Mouse (Mus musculus) CH12.LX (cell line): ENCODE measurements around the gene Cnn2. TPM values are rescaled to one million over a fixed set of nuclear protein-coding genes. Genes with fewer than 3 reads are reported as not detected.

ENCODE experiments used
- DNase-seq: peaks from one replicate; pipeline ENCODE4 v3.0.0-alpha.2; 2013; ENCODE audit errors: extremely low read depth
- H3K27ac ChIP-seq: 2 replicates; pipeline ENCODE4 v1.5.1; 2012; ENCODE audit warnings: low read depth, mild to moderate bottlenecking, control low read depth, moderate library complexity; ENCODE audit not compliant: insufficient read depth
- H3K27me3 ChIP-seq: replicated peaks from 2 replicates; pipeline ENCODE3; 2012; ENCODE audit warnings: inconsistent platforms
- H3K36me3 ChIP-seq, 2 experiments: replicated peaks in 1 of 2; 2 replicates each; pipeline versions ENCODE3 to v1.6.1; 2012; ENCODE audit warnings: inconsistent platforms in 1 of 2, low read length in 1 of 2, mild to moderate bottlenecking in 1 of 2, mixed read lengths in 1 of 2, moderate library complexity in 1 of 2; ENCODE audit not compliant: control insufficient read depth in 1 of 2, insufficient read depth in 1 of 2
- H3K4me1 ChIP-seq, 2 experiments: 2 replicates each; pipeline ENCODE4 v1.6.1; 2012; ENCODE audit warnings: inconsistent platforms in 1 of 2, moderate library complexity in 1 of 2; ENCODE audit not compliant: insufficient read depth in 2 of 2, control insufficient read depth in 1 of 2
- H3K4me2 ChIP-seq: 2 replicates; pipeline ENCODE4 v1.6.1; 2012; ENCODE audit warnings: low read depth, mild to moderate bottlenecking, control low read depth; ENCODE audit not compliant: poor library complexity, insufficient read depth, severe bottlenecking
- H3K4me3 ChIP-seq, 3 experiments: fragments of 150-350 bp in 1 of 3; sonication (generic) in 1 of 3; replicated peaks in 1 of 3; 2 replicates each; pipeline versions ENCODE3 to v1.5.1; 2011 to 2012; ENCODE audit warnings: low read depth in 2 of 3, low read length in 2 of 3, mild to moderate bottlenecking in 2 of 3, moderate library complexity in 2 of 3, control low read depth in 1 of 3, improper control_type of control experiment in 1 of 3, inconsistent platforms in 1 of 3, mixed read lengths in 1 of 3; ENCODE audit not compliant: poor library complexity in 1 of 3
- H3K79me2 ChIP-seq: replicated peaks from 2 replicates; pipeline ENCODE4 v1.6.1; 2012; ENCODE audit warnings: mild to moderate bottlenecking, moderate library complexity; ENCODE audit not compliant: control insufficient read depth, poor library complexity, insufficient read depth, severe bottlenecking; ENCODE audit errors: extremely low read depth
- H3K9ac ChIP-seq: 2 replicates; pipeline ENCODE4 v1.6.1; 2012; ENCODE audit warnings: low read depth, mild to moderate bottlenecking, control low read depth, moderate library complexity; ENCODE audit not compliant: insufficient read depth
- H3K9me3 ChIP-seq: replicated peaks from 2 replicates; pipeline ENCODE3; 2012; ENCODE audit warnings: low read length, inconsistent platforms, mixed read lengths
- CHD2 ChIP-seq: IDR thresholded peaks from 2 replicates; pipeline ENCODE4 v1.6.1; 2011; ENCODE audit warnings: low read length, improper control_type of control experiment
- CTCF ChIP-seq, 2 experiments: IDR thresholded peaks in 1 of 2; conservative IDR thresholded peaks in 1 of 2; 2 replicates each; pipeline ENCODE4 v1.5.1; 2011 to 2012; ENCODE audit warnings: low read depth in 2 of 2, low read length in 2 of 2, improper control_type of control experiment in 1 of 2, inconsistent platforms in 1 of 2, mild to moderate bottlenecking in 1 of 2, moderate library complexity in 1 of 2
- E2F4 ChIP-seq: IDR thresholded peaks from 2 replicates; pipeline ENCODE4 v1.6.1; 2011; ENCODE audit warnings: low read depth, low read length, improper control_type of control experiment; ENCODE audit not compliant: insufficient replicate concordance
- EP300 ChIP-seq: IDR thresholded peaks from 2 replicates; pipeline ENCODE4 v1.6.1; 2011; ENCODE audit warnings: low read length, improper control_type of control experiment
- ETS1 ChIP-seq: conservative IDR thresholded peaks from 2 replicates; pipeline ENCODE4 v1.6.1; 2012; ENCODE audit warnings: low read depth, mild to moderate bottlenecking, inconsistent platforms, low read length, improper control_type of control experiment, moderate library complexity
- GABPA ChIP-seq: IDR thresholded peaks from 2 replicates; pipeline ENCODE4 v1.6.1; 2012; ENCODE audit warnings: low read depth, low read length, improper control_type of control experiment, inconsistent platforms; ENCODE audit not compliant: insufficient replicate concordance
- JUND ChIP-seq: conservative IDR thresholded peaks from 2 replicates; pipeline ENCODE4 v1.6.1; 2011; ENCODE audit warnings: low read depth, low read length, improper control_type of control experiment
- KAT2A ChIP-seq: IDR thresholded peaks from 2 replicates; pipeline ENCODE4 v1.6.1; 2012; ENCODE audit warnings: low read length, improper control_type of control experiment, inconsistent platforms; ENCODE audit not compliant: insufficient replicate concordance
- MEF2A ChIP-seq: IDR thresholded peaks from 2 replicates; pipeline ENCODE4 v1.6.1; 2014; ENCODE audit warnings: low read depth, mild to moderate bottlenecking, inconsistent platforms, low read length, improper control_type of control experiment, borderline replicate concordance
- MXI1 ChIP-seq: IDR thresholded peaks from 2 replicates; pipeline ENCODE4 v1.6.1; 2011; ENCODE audit warnings: mild to moderate bottlenecking, low read depth, low read length, improper control_type of control experiment
- NELFE ChIP-seq: IDR thresholded peaks from 2 replicates; pipeline ENCODE4 v1.6.1; 2011; ENCODE audit warnings: low read depth, low read length, improper control_type of control experiment
- PAX5 ChIP-seq: IDR thresholded peaks from 2 replicates; pipeline ENCODE4 v1.6.1; 2012; ENCODE audit warnings: low read length, inconsistent platforms, mixed read lengths
- SIN3A ChIP-seq: IDR thresholded peaks from 2 replicates; pipeline ENCODE4 v1.6.1; 2012; ENCODE audit warnings: low read length, improper control_type of control experiment, inconsistent platforms
- SMC3 ChIP-seq: IDR thresholded peaks from 2 replicates; pipeline ENCODE4 v1.6.1; 2011; ENCODE audit warnings: low read depth, low read length, improper control_type of control experiment
- UBTF ChIP-seq: IDR thresholded peaks from 2 replicates; pipeline ENCODE4 v1.6.1; 2012; ENCODE audit warnings: low read depth, mild to moderate bottlenecking, inconsistent platforms, low read length, improper control_type of control experiment, moderate library complexity
- USF2 ChIP-seq: conservative IDR thresholded peaks from 2 replicates; pipeline ENCODE4 v1.6.1; 2011; ENCODE audit warnings: low read depth, low read length, improper control_type of control experiment
- ZC3H11A ChIP-seq: IDR thresholded peaks from 2 replicates; pipeline ENCODE4 v1.6.1; 2012; ENCODE audit warnings: low read depth, mild to moderate bottlenecking, inconsistent platforms, low read length, improper control_type of control experiment
- ZKSCAN1 ChIP-seq: IDR thresholded peaks from 2 replicates; pipeline ENCODE4 v1.6.1; 2012; ENCODE audit warnings: low read depth, inconsistent platforms, low read length, improper control_type of control experiment, borderline replicate concordance
- ZMIZ1 ChIP-seq: IDR thresholded peaks from 2 replicates; pipeline ENCODE4 v1.6.1; 2012; ENCODE audit warnings: low read depth, mild to moderate bottlenecking, inconsistent platforms, low read length, improper control_type of control experiment
- dilution Hi-C: fragments of 300-500 bp; cut with MboI; formaldehyde crosslinking; loops from 2 replicates; pipeline ENCODE4 v1.14.3; 2020; ENCODE audit warnings: low sequenced_read_pairs; ENCODE audit not compliant: extremely low pct_unique_long_range_greater_than_20kb, extremely low pct_ligation_motif_present
- in situ Hi-C: fragments of 300-500 bp; cut with MboI; formaldehyde crosslinking; loops from 3 replicates; pipeline ENCODE4 v1.14.3; 2019; ENCODE audit warnings: low sequenced_read_pairs, low pct_ligation_motif_present, low pct_unique_long_range_greater_than_20kb, mixed read lengths
- polyA plus RNA-seq: library from polyadenylated mRNA; unstranded; fragments of >175 nt; gene quantifications from 2 replicates; pipeline ENCODE4 v1.2.1, GENCODE M21; 2012; ENCODE audit warnings: low read depth; ENCODE audit not compliant: insufficient read length
- total RNA-seq, 2 experiments: library from RNA; depleted of rRNA; stranded (reverse); fragments of 300-350 nt in 1 of 2; fragments of >200 nt in 1 of 2; gene quantifications; 2 replicates each; pipeline ENCODE4 v1.2.3; 2012 to 2014

Cnn2 gene
- total and polyA plus RNA-seq, 3 experiments: 26.9 to 62.7 (median 49.0) TPM

- in situ Hi-C loops: no loop called here
- H3K27ac ChIP-seq: no peak overlapping the region
- H3K4me3 ChIP-seq: no peak overlapping the region
- DNase-seq: no peak
- 0 out of 4 replicates have a peak, but pooled peaks cover 0 to 3% of the 10 kb centered on the region in 2 experiments for H3K4me1 ChIP-seq
- dilution Hi-C loops: no loop called here
- H3K36me3 ChIP-seq: peaks cover 17 to 87% of the 10 kb centered on the region in 2 experiments
- H3K27me3 ChIP-seq: no peaks in the 10 kb centered on the region
- no peaks in the 10 kb centered on the region for H3K9me3 ChIP-seq
- TF ChIP-seq EP300 (no peak), USF2 (no peak), SMC3 (no peak), ZMIZ1 (no peak), PAX5 (no peak)
- no peaks in the 10 kb centered on the region for H3K79me2 ChIP-seq
- no peak overlapping the region for H3K9ac ChIP-seq
- no peak overlapping the region for H3K4me2 ChIP-seq
Observed at GRCm38 (mm10) chr10:80004233-80004705, 15.9 kb downstream of the Cnn2 start.

GRCm38 (mm10) chr10:80011740-80012139 is 23.4 kb downstream of the Cnn2 start:
- no peak for DNase-seq
- Histone ChIP-seq H3K27ac (no peak overlapping the region), H3K4me3 (no peak overlapping the region), H3K9me3 (no peaks in the 10 kb centered on the region), H3K27me3 (no peaks in the 10 kb centered on the region)
- TF ChIP-seq USF2: no peak
- no peak for TF ChIP-seq NELFE
- no peak for TF ChIP-seq CHD2
- TF ChIP-seq SIN3A: no peak
- TF ChIP-seq JUND: no peak
- TF ChIP-seq KAT2A: no peak
- no peak for TF ChIP-seq MEF2A
- no peak for TF ChIP-seq ZMIZ1
- TF ChIP-seq ZKSCAN1: no peak
- no peak for TF ChIP-seq CTCF (conservative IDR thresholded peaks at IDR 0.05 in 1 of 2, IDR thresholded peaks at IDR 0.05 in 1 of 2; ENCODE audit: low read depth in 2 of 2, low read length in 2 of 2)
- TF ChIP-seq ZC3H11A: no peak
- no peak for TF ChIP-seq E2F4
- TF ChIP-seq MXI1: no peak
- no peak for TF ChIP-seq SMC3
- TF ChIP-seq GABPA: no peak
- no peak for TF ChIP-seq ETS1
- no peak for TF ChIP-seq UBTF
- TF ChIP-seq, all 38 proteins: peak for 0
- dilution Hi-C loops: no loop called here
- H3K79me2 ChIP-seq: no peaks in the 10 kb centered on the region
- no peak overlapping the region for H3K9ac ChIP-seq
- no peak overlapping the region for H3K4me2 ChIP-seq
- H3K36me3 ChIP-seq: peaks cover 51 to 85% of the 10 kb centered on the region in 2 experiments
- peaks cover 5 to 16% of the 10 kb centered on the region in 2 experiments for H3K4me1 ChIP-seq
- in situ Hi-C loops: no loop called here
